Mouse (Mus musculus) brown adipose tissue, adult 24 weeks (tissue): ENCODE data around the gene Cdk2. TPM values are rescaled to one million over a fixed set of nuclear protein-coding genes. Genes with fewer than 3 reads are reported as not detected.

Experiments
- polyA plus RNA-seq: library from polyadenylated mRNA; stranded (reverse); fragments of >200 nt; gene quantifications from 2 replicates; pipeline ENCODE4 v1.2.4, GENCODE M21; 2012; ENCODE audit not compliant: missing spikeins, insufficient read depth, insufficient read length

The Cdk2 gene
- polyA plus RNA-seq, 1 experiment, result 11.1 TPM

Other genes starting within 250 kb of the Cdk2 start
- gene Smarcc2, start 245.8 kb downstream of the Cdk2 start, polyA plus RNA-seq, result 63.7 and 94.7 TPM in 2 replicates
- gene Myl6, start 210.9 kb downstream of the Cdk2 start, polyA plus RNA-seq, result 1,414 and 1,508 TPM in 2 replicates
- 13.5 and 24.5 TPM in 2 replicates for gene Myl6b, start 206.3 kb downstream of the Cdk2 start, polyA plus RNA-seq
- 31.6 and 35.5 TPM in 2 replicates for gene Esyt1, start 179.2 kb downstream of the Cdk2 start, polyA plus RNA-seq
- gene Zc3h10, start 157.3 kb downstream of the Cdk2 start, polyA plus RNA-seq, result 4.7 TPM in 2 replicates
- 1,628 and 2,018 TPM in 2 replicates for gene Rpl41, start 155.7 kb downstream of the Cdk2 start, polyA plus RNA-seq
- 36.0 and 56.8 TPM in 2 replicates for gene Pa2g4, start 139.0 kb downstream of the Cdk2 start, polyA plus RNA-seq
- 1.3 and 2.0 TPM in 2 replicates for gene Erbb3, start 115.4 kb downstream of the Cdk2 start, polyA plus RNA-seq
- 292 and 473 TPM in 2 replicates for gene Rps26, start 78.3 kb downstream of the Cdk2 start, polyA plus RNA-seq
- 0.32 and 0.58 TPM in 2 replicates for gene Ikzf4, start 59.0 kb downstream of the Cdk2 start, polyA plus RNA-seq
- gene Suox, start 31.0 kb downstream of the Cdk2 start, polyA plus RNA-seq, result 24.4 and 34.2 TPM in 2 replicates
- gene Rab5b, start 8.8 kb downstream of the Cdk2 start, polyA plus RNA-seq, result 87.6 and 108 TPM in 2 replicates
- not detected in 2 replicates for gene Pmel, start 836 bp downstream of the Cdk2 start, polyA plus RNA-seq
- 4.6 and 6.0 TPM in 2 replicates for gene Dgka, start 39.8 kb upstream of the Cdk2 start, polyA plus RNA-seq
- 12.5 and 19.5 TPM in 2 replicates for gene Pym1, start 42.9 kb upstream of the Cdk2 start, polyA plus RNA-seq
- 34.9 and 38.0 TPM in 2 replicates for gene Mmp19, start 85.9 kb upstream of the Cdk2 start, polyA plus RNA-seq
- gene Dnajc14, start 99.0 kb upstream of the Cdk2 start, polyA plus RNA-seq, result 29.6 and 38.8 TPM in 2 replicates
- 3.5 and 5.2 TPM in 2 replicates for gene Tmem198b, start 99.3 kb upstream of the Cdk2 start, polyA plus RNA-seq
- 66.7 and 88.6 TPM in 2 replicates for gene Sarnp, start 112.3 kb upstream of the Cdk2 start, polyA plus RNA-seq
- gene Ormdl2, start 116.6 kb upstream of the Cdk2 start, polyA plus RNA-seq, result 36.4 and 37.7 TPM in 2 replicates
- gene Gdf11, start 186.7 kb upstream of the Cdk2 start, polyA plus RNA-seq, result 1.0 and 1.3 TPM in 2 replicates
- gene Cd63, start 196.0 kb upstream of the Cdk2 start, polyA plus RNA-seq, result 59.5 and 73.6 TPM in 2 replicates
- 10.9 and 11.5 TPM in 2 replicates for gene Rdh5, start 217.9 kb upstream of the Cdk2 start, polyA plus RNA-seq
- gene Bloc1s1, start 219.0 kb upstream of the Cdk2 start, polyA plus RNA-seq, result 297 and 417 TPM in 2 replicates
- 23.2 and 28.5 TPM in 2 replicates for gene Itga7, start 228.8 kb upstream of the Cdk2 start, polyA plus RNA-seq